Mouse (Mus musculus): ENCODE measurements around the gene Creg1. TPM values are rescaled to one million over a fixed set of nuclear protein-coding genes. Genes with fewer than 3 reads are reported as not detected.
A peak's percentile ranks its signal among the peaks of the same experiment; 100 is the strongest.
"Not testable (repeated sequence)": the region's sequence is repeated elsewhere in the genome, so short reads cannot be mapped to it uniquely, and the experiment has no call there.

Gene Creg1
- polyA plus RNA-seq, 1 experiment from 2014 or later, result 70.5 TPM

- no peak for DNase-seq (ENCODE audit: low spot score)
Measured at GRCm38 (mm10) chr1:165751142-165751541, 12.4 kb upstream of the Creg1 start.

DNA sequence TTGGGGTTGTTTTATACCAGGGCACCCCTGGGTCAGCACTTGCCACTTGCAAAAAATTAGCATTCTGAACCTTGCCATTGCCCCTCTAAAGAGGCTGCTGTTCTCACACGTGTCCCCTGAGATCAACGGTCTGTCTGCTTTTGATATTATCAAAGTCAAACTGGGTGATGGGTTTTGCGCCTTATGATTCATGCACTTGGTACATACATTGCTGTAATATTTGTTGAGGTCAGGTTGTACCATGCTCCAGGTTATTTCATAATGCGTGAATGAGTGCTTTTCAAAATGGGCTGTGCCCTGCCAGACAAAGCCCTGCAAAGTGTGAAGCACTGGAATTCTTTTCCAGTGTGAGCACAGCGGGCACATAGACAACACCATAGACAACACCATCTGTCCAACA lies 11.7 kb upstream of the Creg1 start:
- DNase-seq (ENCODE audit: low spot score), result no peak

DNA sequence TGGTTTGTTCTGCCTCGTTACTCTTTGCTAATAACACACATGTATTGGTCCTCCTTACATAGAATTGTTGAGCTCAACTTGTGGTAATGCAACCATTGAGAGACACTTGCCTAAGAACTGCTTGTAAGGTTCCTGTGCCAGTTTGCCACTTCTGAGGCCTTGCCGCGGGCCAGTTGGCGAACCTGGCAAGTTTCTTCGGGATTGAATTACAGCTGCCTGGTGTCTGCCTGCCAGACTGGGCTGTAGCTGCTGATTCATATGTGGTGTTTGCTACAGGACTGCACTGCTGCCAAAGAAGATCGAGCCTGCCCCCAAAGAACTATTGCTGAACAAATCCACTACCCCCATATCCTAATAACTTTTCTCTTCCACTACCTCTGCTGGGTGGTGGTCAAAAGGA lies 9.3 kb upstream of the Creg1 start:
- DNase-seq (ENCODE audit: low spot score), result no peak

DNA sequence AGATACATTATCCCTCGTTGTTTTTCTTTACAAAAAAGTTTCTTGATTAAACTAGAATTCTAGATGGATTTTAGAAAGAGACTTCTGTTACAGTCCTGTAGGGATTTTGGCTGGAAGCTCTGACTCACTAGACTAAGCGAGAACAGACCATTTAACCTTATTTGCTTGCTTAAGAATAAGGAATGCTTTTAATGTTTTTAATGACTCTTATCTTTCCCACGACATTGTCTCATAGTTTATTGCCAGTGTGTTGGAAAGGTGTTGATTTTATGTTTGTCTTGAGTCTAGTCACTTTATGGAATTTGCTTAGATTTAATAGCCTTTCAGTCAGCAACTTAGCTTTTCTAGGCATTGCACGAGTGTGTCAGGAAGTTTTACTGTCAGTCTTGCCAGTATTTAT lies 8.4 kb upstream of the Creg1 start:
- DNase-seq (ENCODE audit: low spot score), result no peak

GRCm38 (mm10) chr1:165761522-165762305 lies 1.8 kb upstream of the Creg1 start:
- DNase-seq (ENCODE audit: low spot score), result no peak

DNA sequence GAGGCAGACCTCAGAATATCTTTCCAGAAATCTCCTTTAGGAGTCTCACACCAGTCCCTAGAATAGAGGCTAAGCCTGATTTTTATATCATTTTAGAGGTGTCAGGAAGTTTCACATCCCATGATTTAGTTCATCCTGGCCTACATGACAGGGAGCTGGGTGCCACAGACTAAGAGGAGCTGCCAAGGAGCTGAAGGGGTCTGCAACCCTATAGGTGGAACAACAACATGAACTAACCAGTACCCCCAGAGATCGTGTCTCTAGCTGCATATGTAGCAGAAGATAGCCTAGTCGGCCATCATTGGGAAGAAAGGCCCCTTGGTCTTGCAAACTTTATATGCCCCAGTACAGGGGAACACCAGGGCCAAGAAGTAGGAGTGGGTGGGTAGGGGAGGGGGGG lies 1.0 kb upstream of the Creg1 start:
- DNase-seq (ENCODE audit: low spot score), result not testable (repeated sequence)

DNA sequence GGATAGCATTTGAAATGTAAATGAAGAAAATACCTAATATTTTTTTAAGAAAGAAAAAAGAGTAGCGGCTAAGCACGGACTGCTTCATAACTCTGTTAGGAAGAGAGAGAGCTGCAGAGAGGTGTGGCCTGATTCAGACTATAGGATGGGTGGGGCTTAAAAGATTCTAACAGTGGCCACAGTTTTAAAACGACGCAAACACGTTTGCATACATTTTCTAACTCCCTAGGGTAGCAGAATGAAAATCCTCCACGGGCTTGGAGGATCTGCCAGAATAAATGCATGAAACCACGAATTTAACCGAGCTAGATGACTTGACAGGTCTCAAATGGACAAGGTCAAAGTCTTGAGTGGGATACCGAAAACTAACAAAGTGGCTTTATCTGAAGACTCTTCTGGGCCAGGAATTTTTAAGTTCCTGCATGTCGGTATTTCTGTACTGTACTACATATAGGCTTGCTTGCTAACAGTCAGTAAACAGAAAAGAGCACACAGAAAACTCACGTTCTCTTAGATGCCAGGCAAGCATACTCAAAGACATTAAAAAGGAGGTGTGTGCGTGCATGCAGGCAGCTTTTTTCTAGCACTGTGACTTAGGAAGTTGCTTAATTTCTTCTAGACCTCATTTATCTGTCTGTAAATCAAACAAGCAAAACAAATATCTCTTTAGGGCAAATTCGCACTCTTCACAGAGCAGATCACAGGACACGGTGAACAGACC lies 472 bp upstream of the Creg1 start:
- DNase-seq (ENCODE audit: low spot score), result peak; percentile 44

- no peak for DNase-seq (ENCODE audit: low spot score)
Measured at GRCm38 (mm10) chr1:165764571-165764970, 1.0 kb downstream of the Creg1 start.

DNA sequence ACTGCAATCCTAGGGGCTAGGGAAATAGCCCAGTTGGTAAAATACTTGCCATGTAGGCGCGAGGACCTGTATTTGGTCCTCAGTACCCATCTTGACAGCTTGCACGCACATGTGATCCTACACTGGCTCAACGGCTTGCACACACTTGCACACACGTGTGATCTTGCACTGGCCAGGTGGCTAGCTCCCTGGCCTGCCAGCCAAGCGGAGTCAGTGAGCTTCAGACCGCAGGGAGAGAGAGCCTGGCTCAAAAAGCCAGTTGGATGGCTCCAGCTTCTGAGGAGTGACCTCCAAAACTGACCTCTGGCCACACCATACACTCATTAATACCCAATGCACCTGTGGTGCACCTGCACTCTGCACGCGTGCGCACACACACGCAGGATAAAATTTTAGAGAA lies 1.5 kb downstream of the Creg1 start:
- no peak for DNase-seq (ENCODE audit: low spot score)

DNA sequence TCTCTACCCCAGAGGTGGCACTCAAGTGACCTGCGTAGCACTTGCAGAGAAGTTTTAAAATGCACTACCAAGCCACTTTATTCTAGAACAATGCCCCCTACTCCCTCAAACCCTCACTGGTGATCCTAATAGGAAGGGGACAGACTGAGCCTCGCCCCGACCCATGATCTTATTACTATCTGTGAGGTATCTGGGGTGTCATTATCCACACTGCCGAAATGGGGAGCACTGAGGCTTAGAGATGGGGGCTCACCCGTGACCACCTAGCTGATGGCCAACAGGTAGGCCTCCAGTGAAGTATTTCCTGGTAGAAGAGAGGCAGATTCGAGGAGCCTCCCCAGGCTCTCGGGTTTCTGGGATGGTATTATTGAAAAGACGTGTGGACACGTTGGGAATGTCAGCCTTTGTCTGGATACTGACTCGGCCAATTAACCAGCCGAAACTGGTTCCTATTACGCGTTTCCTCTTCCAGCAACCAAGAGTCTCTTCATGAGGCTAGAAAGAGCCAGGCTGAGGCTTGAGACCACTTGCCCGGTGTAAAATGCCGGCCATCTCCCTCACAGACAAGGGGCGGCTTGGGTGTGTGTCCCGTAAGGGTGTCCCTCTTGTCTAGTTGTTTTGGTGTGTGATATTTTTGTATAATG lies 2.2 kb downstream of the Creg1 start:
- no peak for DNase-seq (ENCODE audit: low spot score)

GRCm38 (mm10) chr1:165766295-165766890 lies 2.8 kb downstream of the Creg1 start:
- DNase-seq (ENCODE audit: low spot score), result no peak

GRCm38 (mm10) chr1:165768894-165769512 lies 5.5 kb downstream of the Creg1 start:
- no peak for DNase-seq (ENCODE audit: low spot score)

GRCm38 (mm10) chr1:165770181-165770759 lies 6.7 kb downstream of the Creg1 start:
- no peak for DNase-seq (ENCODE audit: low spot score)

GRCm38 (mm10) chr1:165771491-165771897 lies 7.9 kb downstream of the Creg1 start:
- peak; percentile 83 for DNase-seq (ENCODE audit: low spot score)

DNA sequence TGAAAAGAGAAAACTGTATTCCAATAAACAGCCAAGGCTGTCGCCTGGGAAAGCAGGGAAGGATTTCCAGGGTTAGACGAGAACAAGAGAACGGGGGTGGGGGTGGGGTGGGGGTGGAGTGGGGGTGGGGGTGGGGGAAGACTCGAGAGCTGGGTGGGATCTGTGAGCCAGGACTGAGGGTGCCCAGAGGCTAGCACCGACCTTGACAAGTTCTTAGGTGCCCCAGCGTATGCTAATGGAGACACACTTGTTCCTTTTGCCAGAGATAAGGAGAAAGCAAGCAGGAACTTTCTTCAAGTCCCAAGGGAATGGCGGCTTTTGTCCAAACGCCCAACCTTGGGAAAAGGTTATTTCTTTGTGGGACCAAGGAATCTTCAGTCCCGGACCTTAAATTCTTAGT lies 8.5 kb downstream of the Creg1 start:
- no peak for DNase-seq (ENCODE audit: low spot score)

DNA sequence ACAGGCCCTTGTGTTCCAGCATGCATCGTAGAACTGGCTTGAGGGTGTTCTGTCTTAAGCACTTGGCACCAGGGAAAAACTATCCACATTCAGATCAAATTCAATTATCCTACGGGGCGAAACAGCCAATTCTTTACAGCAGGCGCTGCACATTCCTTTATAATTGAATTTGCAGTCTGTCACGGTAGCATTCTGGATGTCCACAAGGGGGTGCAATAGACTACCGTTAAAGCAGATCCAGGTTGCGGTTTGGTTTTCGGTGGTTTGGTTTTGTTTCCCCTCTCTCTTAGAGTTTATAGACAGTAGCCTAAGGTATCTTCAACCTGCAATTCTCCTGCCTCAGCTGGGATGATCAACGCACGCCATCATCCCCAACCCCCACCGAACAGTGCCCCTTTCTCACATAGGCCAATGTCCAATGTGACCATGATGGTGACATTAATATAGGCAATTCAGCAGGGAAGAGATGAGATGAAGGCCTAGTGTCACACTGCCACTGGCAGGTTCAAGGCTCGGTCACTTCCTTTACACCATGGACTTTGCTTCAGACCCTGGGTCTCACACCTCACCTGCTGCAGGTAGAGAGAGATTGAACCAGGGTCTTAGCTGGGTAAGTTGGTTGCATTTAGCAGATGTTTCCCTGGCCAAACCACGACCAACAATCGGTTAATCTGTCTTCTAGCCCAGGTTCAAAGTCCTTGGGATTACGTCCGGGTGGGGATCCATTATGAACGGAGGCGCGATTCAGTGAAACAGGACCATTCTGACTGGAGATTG lies 12.2 kb downstream of the Creg1 start:
- peak; percentile 86 for DNase-seq (ENCODE audit: low spot score)

DNA sequence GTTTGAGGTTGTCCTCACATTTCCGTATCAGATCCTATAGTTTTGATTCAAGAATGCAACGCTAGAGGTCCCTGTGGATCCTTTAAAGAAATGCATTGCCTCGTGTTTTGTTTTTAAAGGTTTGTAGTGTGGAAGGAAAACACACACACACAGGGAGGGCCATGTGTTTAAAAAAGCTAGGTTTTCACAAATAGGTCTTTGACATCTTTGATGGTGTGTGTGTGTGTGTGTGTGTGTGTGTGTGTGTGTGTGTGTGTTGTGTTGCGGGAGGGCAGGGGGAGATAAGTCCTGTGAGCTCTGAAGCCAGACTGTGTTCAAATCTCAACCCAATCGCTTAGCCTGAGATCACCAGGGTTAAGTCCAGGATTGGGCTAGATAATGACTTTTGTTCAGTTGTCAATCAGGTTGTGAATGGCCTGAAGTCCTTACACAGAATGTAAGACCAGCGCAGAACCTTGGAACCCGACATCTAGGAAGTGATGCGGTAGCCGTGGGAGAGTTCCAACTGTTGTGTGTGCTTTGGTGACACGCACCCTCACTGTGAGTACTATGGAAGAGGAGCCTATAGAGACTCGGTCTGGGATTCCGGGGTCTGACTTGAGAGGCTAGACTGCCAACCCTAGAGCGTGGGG lies 16.5 kb downstream of the Creg1 start:
- peak; percentile 81 for DNase-seq (ENCODE audit: low spot score)

DNA sequence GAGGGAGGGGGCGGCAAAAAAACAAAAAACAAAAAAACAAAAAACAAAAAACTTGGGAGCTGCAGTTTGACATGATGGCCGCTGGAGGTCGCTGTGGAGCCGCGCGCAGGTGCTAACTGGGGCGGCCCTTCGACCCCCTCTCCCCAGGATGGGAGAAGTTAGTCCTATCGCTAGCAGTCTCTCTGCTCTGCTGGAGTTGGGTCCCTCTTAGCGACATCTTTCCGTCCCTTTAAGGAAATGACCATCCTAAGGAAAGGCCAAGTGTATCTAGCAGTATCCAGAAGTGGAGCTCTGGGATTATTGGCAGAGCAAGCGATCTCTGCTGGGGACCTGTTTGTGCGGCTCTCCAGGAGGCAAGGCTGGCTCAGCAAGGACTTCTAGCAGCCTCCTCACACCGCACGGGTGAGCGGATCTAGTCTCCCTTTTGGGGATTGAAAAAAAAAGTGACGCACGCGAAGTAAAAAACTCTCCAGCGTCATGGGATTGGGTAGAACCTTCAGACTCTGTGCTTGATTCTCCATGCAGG lies 17.1 kb downstream of the Creg1 start:
- DNase-seq (ENCODE audit: low spot score), result peak; percentile 82

- DNase-seq (ENCODE audit: low spot score), result no peak
Measured at GRCm38 (mm10) chr1:165781426-165781825, 17.9 kb downstream of the Creg1 start.

DNA sequence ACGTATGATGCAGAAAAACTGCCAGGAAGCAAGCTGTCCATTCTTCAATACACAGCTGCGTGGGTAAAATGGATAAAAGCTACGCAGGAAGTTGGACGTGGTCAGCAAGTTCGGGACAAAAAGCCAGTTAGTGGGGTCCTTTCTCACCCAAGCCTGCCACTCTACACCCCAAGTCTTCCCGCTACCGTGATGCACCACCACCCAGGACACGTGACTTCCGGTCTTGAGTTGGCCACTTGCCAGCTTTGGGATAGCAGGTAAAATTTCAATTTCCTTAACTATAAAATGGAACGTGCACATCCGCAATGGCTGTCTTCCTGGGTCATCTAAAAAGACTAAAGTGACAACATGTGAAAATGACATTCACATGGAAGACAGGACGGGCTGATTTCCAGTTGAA lies 18.4 kb downstream of the Creg1 start:
- DNase-seq (ENCODE audit: low spot score), result no peak

All from thymus, postnatal 0 days (tissue).